Mouse (Mus musculus): ENCODE results near the gene Evc2. TPM values are rescaled to one million over a fixed set of nuclear protein-coding genes. Genes with fewer than 3 reads are reported as not detected.

The Evc2 gene
- polyA plus RNA-seq, 1 experiment from 2014 or later = 21.6 TPM

- H3K4me1 ChIP-seq (ENCODE audit: control insufficient read depth, insufficient read depth, low read length) = no peaks in the 10 kb centered on the region
- no peak for ATAC-seq (ENCODE audit: low FRiP score, low TSS enrichment)
- H3K36me3 ChIP-seq (ENCODE audit: control insufficient read depth, insufficient read depth, low read length) = no peaks in the 10 kb centered on the region
- no peaks in the 10 kb centered on the region for H3K27me3 ChIP-seq (ENCODE audit: control insufficient read depth, insufficient read depth, low read length)
- no peak overlapping the region for H3K4me3 ChIP-seq (ENCODE audit: low read length)
- no peaks in the 10 kb centered on the region for H3K9me3 ChIP-seq (ENCODE audit: control insufficient read depth, low read length)
- H3K9ac ChIP-seq (ENCODE audit: low read depth, low read length) = no peak overlapping the region
- 63% methylated on average over 3 of the region's 3 CpGs for WGBS
- H3K27ac ChIP-seq (ENCODE audit: low read depth, low read length) = no peak overlapping the region
- no peak overlapping the region for H3K4me2 ChIP-seq (replicated peaks; ENCODE audit: low read depth, low read length)
Measured at GRCm38 (mm10) chr5:37472025-37472608, 133.8 kb downstream of the Evc2 start.

Other genes with a start within 250 kb of the Evc2 start
- 9.7 and 12.0 TPM in 2 replicates for gene Crmp1, start 96.6 kb upstream of the Evc2 start, polyA plus RNA-seq (2014; fragmentation: Nextera tagmentation; extraction: Ambion mirVana)
- gene Evc, start 1.6 kb upstream of the Evc2 start, polyA plus RNA-seq (2014; fragmentation: Nextera tagmentation; extraction: Ambion mirVana) = 12.9 and 18.4 TPM in 2 replicates

Data from kidney, embryonic 14.5 days (tissue).